In the genomic region with DNA sequence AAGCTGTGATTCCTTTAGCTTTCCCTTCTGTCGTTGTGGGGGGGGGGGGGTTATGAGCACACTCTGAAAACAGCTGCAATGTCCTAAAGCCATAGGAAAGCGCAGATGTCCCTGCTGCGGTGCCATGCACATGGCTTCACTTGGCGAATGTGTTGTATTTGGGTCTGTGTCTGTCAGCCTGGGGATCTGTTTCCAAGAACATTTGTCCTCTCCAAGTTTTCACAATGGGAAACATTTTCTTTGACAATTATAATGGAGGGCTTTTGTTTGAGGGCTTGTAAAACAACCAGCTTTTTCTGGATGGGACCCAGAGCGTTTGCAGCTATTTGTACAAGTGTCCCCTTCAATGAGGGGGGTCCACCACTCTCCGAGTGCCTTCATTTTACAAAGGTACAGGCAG, we compare ENCODE assay signal across 28 mouse cellular contexts. TPM values are rescaled to one million over a fixed set of nuclear protein-coding genes. Genes with fewer than 3 reads are reported as not detected.
DNase-seq lines count a peak whose midpoint lies in the region; ATAC-seq lines count a peak whose summit lies in the region.
"Had no signal": no experiment of that assay in that cellular context is flagged by ENCODE, and none has a peak within 500 bp of the region (broad histone marks: within the 10 kb centered on the region; RNA-seq: fewer than 3 reads in every experiment).

No protein-coding gene starts in this region.

- no peaks in the 10 kb centered on the region for H3K27me3 ChIP-seq in forebrain, embryonic 11.5 days (ENCODE audit: control insufficient read depth, insufficient read depth, low read length)
- H3K27me3 ChIP-seq in forebrain, embryonic 16.5 days (replicated peaks; ENCODE audit: control insufficient read depth, insufficient read depth, low read length): no peaks in the 10 kb centered on the region
- no peaks in the 10 kb centered on the region for H3K27me3 ChIP-seq in midbrain, embryonic 10.5 days (ENCODE audit: low read depth, poor library complexity, severe bottlenecking)
- no peaks in the 10 kb centered on the region for H3K27me3 ChIP-seq in midbrain, embryonic 16.5 days (ENCODE audit: control insufficient read depth, insufficient read depth, low read depth, low read length)
- no peaks in the 10 kb centered on the region for H3K27me3 ChIP-seq in embryonic facial prominence, embryonic 14.5 days (replicated peaks; ENCODE audit: control insufficient read depth, insufficient read depth, low read length)
- no peaks in the 10 kb centered on the region for H3K27me3 ChIP-seq in limb, embryonic 13.5 days
- H3K27me3 ChIP-seq: CH12.LX; limb, embryonic 15.5 days; midbrain, embryonic 13.5 days; neural tube, embryonic 15.5 days; stomach, embryonic 15.5 days had no signal

- H3K36me3 ChIP-seq in forebrain, embryonic 11.5 days (ENCODE audit: control insufficient read depth, insufficient read depth, low read length): no peaks in the 10 kb centered on the region
- no peaks in the 10 kb centered on the region for H3K36me3 ChIP-seq in forebrain, embryonic 16.5 days (ENCODE audit: control insufficient read depth, insufficient read depth)
- no peaks in the 10 kb centered on the region for H3K36me3 ChIP-seq in midbrain, embryonic 10.5 days
- H3K36me3 ChIP-seq in midbrain, embryonic 16.5 days (ENCODE audit: control insufficient read depth, insufficient read depth, low read length): no peaks in the 10 kb centered on the region
- H3K36me3 ChIP-seq in embryonic facial prominence, embryonic 14.5 days (ENCODE audit: control insufficient read depth, insufficient read depth, low read length): no peaks in the 10 kb centered on the region
- no peaks in the 10 kb centered on the region for H3K36me3 ChIP-seq in limb, embryonic 13.5 days
- H3K36me3 ChIP-seq: limb, embryonic 15.5 days; liver, embryonic 15.5 days; midbrain, embryonic 13.5 days; neural tube, embryonic 15.5 days; stomach, embryonic 15.5 days had no signal

- H3K9ac ChIP-seq in forebrain, embryonic 11.5 days (ENCODE audit: low read length): no peak overlapping the region
- H3K9ac ChIP-seq in forebrain, embryonic 16.5 days (replicated peaks; ENCODE audit: low read depth, low read length): no peak overlapping the region
- no peak overlapping the region for H3K9ac ChIP-seq in midbrain, embryonic 16.5 days (ENCODE audit: low read depth, low read length)
- H3K9ac ChIP-seq in embryonic facial prominence, embryonic 14.5 days (ENCODE audit: low read depth, low read length): no peak overlapping the region
- H3K9ac ChIP-seq in limb, embryonic 13.5 days: no peak overlapping the region
- H3K9ac ChIP-seq: limb, embryonic 15.5 days; liver, embryonic 15.5 days; midbrain, embryonic 13.5 days; neural tube, embryonic 15.5 days; stomach, embryonic 15.5 days had no signal

- peaks cover 43% of the 10 kb centered on the region for H3K4me1 ChIP-seq in forebrain, embryonic 11.5 days (replicated peaks; ENCODE audit: control insufficient read depth, insufficient read depth, low read length)
- H3K4me1 ChIP-seq in forebrain, embryonic 16.5 days (replicated peaks; ENCODE audit: control insufficient read depth, insufficient read depth, low read length): peaks cover 40% of the 10 kb centered on the region
- H3K4me1 ChIP-seq in midbrain, embryonic 10.5 days: peaks cover 94% of the 10 kb centered on the region
- peaks cover 32% of the 10 kb centered on the region for H3K4me1 ChIP-seq in midbrain, embryonic 16.5 days (ENCODE audit: control insufficient read depth, insufficient read depth, low read length)
- H3K4me1 ChIP-seq in embryonic facial prominence, embryonic 14.5 days (ENCODE audit: control insufficient read depth, insufficient read depth, low read length): peaks cover 39% of the 10 kb centered on the region
- H3K4me1 ChIP-seq in limb, embryonic 13.5 days: peaks cover 45% of the 10 kb centered on the region

- no peak for DNase-seq in forebrain, embryonic 11.5 days (ENCODE audit: low spot score)
- no peak for DNase-seq in midbrain, embryonic 10.5 days (ENCODE audit: low spot score)
- peak; percentile 75 for DNase-seq in embryonic facial prominence, embryonic 14.5 days (ENCODE audit: low spot score)
- no peak for DNase-seq in adrenal gland, postnatal 10 days
- DNase-seq in kidney, postnatal 4 days: no peak
- DNase-seq: adrenal gland, postnatal 36 days; cerebellum, adult 9-11 months; kidney, adult 8-10 months; kidney, postnatal 14 days; right cerebral cortex, postnatal 14 days had no signal

- no peak overlapping the region for H3K4me3 ChIP-seq in forebrain, embryonic 11.5 days (ENCODE audit: low read depth, low read length)
- no peak overlapping the region for H3K4me3 ChIP-seq in forebrain, embryonic 16.5 days (replicated peaks; ENCODE audit: low read length)
- H3K4me3 ChIP-seq in midbrain, embryonic 10.5 days: no peak overlapping the region
- no peak overlapping the region for H3K4me3 ChIP-seq in midbrain, embryonic 16.5 days (ENCODE audit: low read depth, low read length)
- H3K4me3 ChIP-seq in embryonic facial prominence, embryonic 14.5 days (ENCODE audit: low read depth, low read length): no peak overlapping the region
- no peak overlapping the region for H3K4me3 ChIP-seq in limb, embryonic 13.5 days
- H3K4me3 ChIP-seq: limb, embryonic 15.5 days; liver, embryonic 15.5 days; midbrain, embryonic 13.5 days; myocyte; neural tube, embryonic 15.5 days; stomach, embryonic 15.5 days had no signal

- ATAC-seq in forebrain, embryonic 11.5 days (replicated peaks; ENCODE audit: low FRiP score): no peak
- ATAC-seq in forebrain, embryonic 16.5 days: no peak
- ATAC-seq in midbrain, embryonic 16.5 days: no peak
- no peak for ATAC-seq in embryonic facial prominence, embryonic 14.5 days (ENCODE audit: low read depth)
- no peak for ATAC-seq in limb, embryonic 13.5 days (ENCODE audit: low FRiP score, low read depth)
- ATAC-seq: midbrain, embryonic 13.5 days had no signal

- peak overlapping the region; percentile 5; the same call in 1 of the 2 replicates for H3K27ac ChIP-seq in forebrain, embryonic 11.5 days (ENCODE audit: low read depth, low read length)
- no peak overlapping the region for H3K27ac ChIP-seq in forebrain, embryonic 16.5 days (ENCODE audit: low read length)
- H3K27ac ChIP-seq in midbrain, embryonic 10.5 days (replicated peaks): peak overlapping the region; percentile 93
- H3K27ac ChIP-seq in midbrain, embryonic 16.5 days (ENCODE audit: low read length): no peak overlapping the region
- 0 out of 2 replicates have a peak overlapping the region, but pooled peaks have one; percentile 1 for H3K27ac ChIP-seq in embryonic facial prominence, embryonic 14.5 days (replicated peaks; ENCODE audit: low read depth, low read length)
- peak overlapping the region; percentile 12; the same call in 1 of the 2 replicates for H3K27ac ChIP-seq in limb, embryonic 13.5 days
- H3K27ac ChIP-seq: liver, embryonic 15.5 days; macrophage; neural tube, embryonic 15.5 days; stomach, embryonic 15.5 days had no signal

- 62% methylated on average over 6 of the region's 6 CpGs for WGBS in forebrain, embryonic 11.5 days
- WGBS in forebrain, embryonic 16.5 days: 38% methylated on average over 6 of the region's 6 CpGs
- 81% methylated on average over 6 of the region's 6 CpGs for WGBS in midbrain, embryonic 10.5 days
- WGBS in midbrain, embryonic 16.5 days: 66% methylated on average over 6 of the region's 6 CpGs
- WGBS in embryonic facial prominence, embryonic 14.5 days: 60% methylated on average over 6 of the region's 6 CpGs
- 76% methylated on average over 6 of the region's 6 CpGs for WGBS in limb, embryonic 13.5 days

- H3K9me3 ChIP-seq in forebrain, embryonic 11.5 days (ENCODE audit: control insufficient read depth, low read length): no peaks in the 10 kb centered on the region
- H3K9me3 ChIP-seq in forebrain, embryonic 16.5 days (ENCODE audit: control insufficient read depth, low read length): no peaks in the 10 kb centered on the region
- no peaks in the 10 kb centered on the region for H3K9me3 ChIP-seq in midbrain, embryonic 10.5 days (replicated peaks)
- no peaks in the 10 kb centered on the region for H3K9me3 ChIP-seq in midbrain, embryonic 16.5 days (replicated peaks; ENCODE audit: control insufficient read depth, low read length, poor library complexity, severe bottlenecking)
- no peaks in the 10 kb centered on the region for H3K9me3 ChIP-seq in embryonic facial prominence, embryonic 14.5 days (ENCODE audit: control insufficient read depth, low read length)
- no peaks in the 10 kb centered on the region for H3K9me3 ChIP-seq in limb, embryonic 13.5 days
- H3K9me3 ChIP-seq: limb, embryonic 15.5 days; liver, embryonic 15.5 days; midbrain, embryonic 13.5 days; neural tube, embryonic 15.5 days; stomach, embryonic 15.5 days had no signal

- no peak overlapping the region for H3K4me2 ChIP-seq in forebrain, embryonic 11.5 days (ENCODE audit: low read depth, low read length, severe bottlenecking)
- H3K4me2 ChIP-seq in forebrain, embryonic 16.5 days (ENCODE audit: low read length): no peak overlapping the region
- H3K4me2 ChIP-seq in midbrain, embryonic 16.5 days (ENCODE audit: low read length): no peak overlapping the region
- H3K4me2 ChIP-seq in embryonic facial prominence, embryonic 14.5 days (ENCODE audit: low read depth, low read length): no peak overlapping the region
- no peak overlapping the region for H3K4me2 ChIP-seq in limb, embryonic 13.5 days (replicated peaks)
- H3K4me2 ChIP-seq: limb, embryonic 15.5 days; liver, embryonic 15.5 days; midbrain, embryonic 13.5 days; neural tube, embryonic 15.5 days; stomach, embryonic 15.5 days had no signal

RNA-seq across cellular contexts. Expression of a gene that starts 3.4 kb away (rescaled TPM):
- 0.15 and 0.72 TPM in 2 replicates for polyA plus RNA-seq in forebrain, embryonic 11.5 days (2014; fragmentation: Nextera tagmentation; extraction: Ambion mirVana)
- not detected in 2 replicates for polyA plus RNA-seq in forebrain, embryonic 16.5 days (2015; fragmentation: Nextera tagmentation; extraction: Ambion mirVana)
- 0.30 and 0.74 TPM in 2 replicates for polyA plus RNA-seq in midbrain, embryonic 10.5 days (2016; fragmentation: Nextera tagmentation; extraction: Ambion mirVana)
- polyA plus RNA-seq in midbrain, embryonic 16.5 days (2015; fragmentation: Nextera tagmentation; extraction: Ambion mirVana): not detected in 2 replicates
- 0.92 and 1.3 TPM in 2 replicates for polyA plus RNA-seq in embryonic facial prominence, embryonic 14.5 days (2014; fragmentation: Nextera tagmentation; extraction: Ambion mirVana)
- polyA plus RNA-seq in limb, embryonic 13.5 days (2015; fragmentation: Nextera tagmentation; extraction: Ambion mirVana): 0.33 and 0.79 TPM in 2 replicates
- total RNA-seq in adrenal gland, postnatal 10 days (2021): not detected
- total RNA-seq: adrenal gland, postnatal 36 days; CH12.LX; gastrocnemius, adult 8-10 months; left cerebral cortex, adult 8-10 months; MEL had no signal
- polyA plus RNA-seq: frontal cortex, adult 2 months; hindbrain, embryonic 11.5 days; lung, embryonic 16.5 days; macrophage; midbrain, embryonic 13.5 days; myocyte; neural tube, embryonic 15.5 days; spleen, adult 2 months had no signal

RNA-seq across cellular contexts. Expression of a gene that starts 24.8 kb away (rescaled TPM):
- polyA plus RNA-seq in forebrain, embryonic 11.5 days (2014; fragmentation: Nextera tagmentation; extraction: Ambion mirVana): 0.16 TPM in 1 of 2 replicates, not detected in the other
- polyA plus RNA-seq in forebrain, embryonic 16.5 days (2015; fragmentation: Nextera tagmentation; extraction: Ambion mirVana): 0.56 and 0.66 TPM in 2 replicates
- 0.19 TPM in 1 of 2 replicates, not detected in the other for polyA plus RNA-seq in midbrain, embryonic 10.5 days (2016; fragmentation: Nextera tagmentation; extraction: Ambion mirVana)
- 0.90 and 0.91 TPM in 2 replicates for polyA plus RNA-seq in midbrain, embryonic 16.5 days (2015; fragmentation: Nextera tagmentation; extraction: Ambion mirVana)
- 1.3 and 1.7 TPM in 2 replicates for polyA plus RNA-seq in embryonic facial prominence, embryonic 14.5 days (2014; fragmentation: Nextera tagmentation; extraction: Ambion mirVana)
- 0.88 and 1.0 TPM in 2 replicates for polyA plus RNA-seq in limb, embryonic 13.5 days (2015; fragmentation: Nextera tagmentation; extraction: Ambion mirVana)
- total RNA-seq in adrenal gland, postnatal 10 days (2021): under 1 TPM in 1 of 2 experiments, not detected in 1; 0.36 TPM
- total RNA-seq: adrenal gland, postnatal 36 days; CH12.LX; gastrocnemius, adult 8-10 months; left cerebral cortex, adult 8-10 months; MEL had no signal
- polyA plus RNA-seq: frontal cortex, adult 2 months; macrophage had no signal

RNA-seq across cellular contexts. Expression of a gene that starts 46.1 kb away (rescaled TPM):
- 5.4 and 5.6 TPM in 2 replicates for polyA plus RNA-seq in forebrain, embryonic 11.5 days (2014; fragmentation: Nextera tagmentation; extraction: Ambion mirVana)
- polyA plus RNA-seq in forebrain, embryonic 16.5 days (2015; fragmentation: Nextera tagmentation; extraction: Ambion mirVana): 1.0 and 1.6 TPM in 2 replicates
- polyA plus RNA-seq in midbrain, embryonic 10.5 days (2016; fragmentation: Nextera tagmentation; extraction: Ambion mirVana): 1.3 and 2.3 TPM in 2 replicates
- 1.0 and 1.4 TPM in 2 replicates for polyA plus RNA-seq in midbrain, embryonic 16.5 days (2015; fragmentation: Nextera tagmentation; extraction: Ambion mirVana)
- 3.0 and 3.4 TPM in 2 replicates for polyA plus RNA-seq in embryonic facial prominence, embryonic 14.5 days (2014; fragmentation: Nextera tagmentation; extraction: Ambion mirVana)
- 2.3 and 2.7 TPM in 2 replicates for polyA plus RNA-seq in limb, embryonic 13.5 days (2015; fragmentation: Nextera tagmentation; extraction: Ambion mirVana)
- 1 to 10 TPM; 1.4 to 1.7 TPM for total RNA-seq in adrenal gland, postnatal 10 days (2021)
- total RNA-seq: CH12.LX; gastrocnemius, adult 8-10 months; MEL had no signal
- polyA plus RNA-seq: macrophage; spleen, adult 2 months had no signal

Comparison
In these comparisons a context has a peak if more than half of its experiments do, and no peak if none do; other contexts are left out.
1. H3K27ac ChIP-seq: peak in forebrain, embryonic 11.5 days (single experiment), midbrain, embryonic 10.5 days (single experiment), embryonic facial prominence, embryonic 14.5 days (single experiment) and limb, embryonic 13.5 days (single experiment); none in forebrain, embryonic 16.5 days (single experiment) and midbrain, embryonic 16.5 days (single experiment).